Mouse (Mus musculus) Patski (cell line): ENCODE measurements around the gene Zfp366. TPM values are rescaled to one million over a fixed set of nuclear protein-coding genes. Genes with fewer than 3 reads are reported as not detected.

ENCODE experiments used
- ATAC-seq: fragments of 100-300 bp; one replicate; pipeline ENCODE4 v1.8.0; 2021
- CTCF ChIA-PET: fragments of 350-600 bp; sonication (Branson Sonifier 250); formaldehyde crosslinking; loops from one replicate; lab custom pipeline; 2022; ENCODE audit warnings: inconsistent platforms; lab: Charles Lee
- POLR2A ChIA-PET: fragments of 350-600 bp; sonication (Branson Sonifier 250); formaldehyde crosslinking; loops from one replicate; lab custom pipeline; 2022; ENCODE audit warnings: antibody characterized with exemption, inconsistent platforms; lab: Charles Lee
- DNase-seq: peaks from one replicate; pipeline ENCODE4 v3.0.0-alpha.2; 2011; ENCODE audit warnings: low read depth, low spot score
- H3K27me3 ChIP-seq: fragments of 371-371 bp; one replicate; pipeline ENCODE4 v1.5.1; 2021
- CTCF ChIP-seq: fragments of 100-300 bp; IDR thresholded peaks from one replicate; pipeline ENCODE4 v1.5.1; 2021
- in situ Hi-C: fragments of 300-500 bp; cut with MboI; formaldehyde crosslinking; loops from 3 replicates; pipeline ENCODE4 v1.11.1; 2018; ENCODE audit warnings: low pct_unique_long_range_greater_than_20kb, mixed read lengths
- polyA plus RNA-seq: library from polyadenylated mRNA; unstranded; gene quantifications from one replicate; pipeline ENCODE4 v1.2.3, GENCODE M21; 2021

Gene Zfp366
- polyA plus RNA-seq, 1 experiment from 2014 or later: 0.01 TPM

- in situ Hi-C loops: no loop called here
- no peak for TF ChIP-seq CTCF
- CTCF ChIA-PET: no interaction called here
Measured at GRCm38 (mm10) chr13:99299921-99300320, 115.3 kb downstream of the Zfp366 start.

More at GRCm38 (mm10) chr13:99299921-99300320, 115.3 kb downstream of the Zfp366 start:
- ATAC-seq: no peak
- H3K27me3 ChIP-seq: no peaks in the 10 kb centered on the region
- POLR2A ChIA-PET: no interaction called here
- DNase-seq: no peak

Other genes starting within 250 kb of the Zfp366 start
- gene 1700024P04Rik, start 200.3 kb upstream of the Zfp366 start, polyA plus RNA-seq: not detected
- gene Ptcd2, start 159.9 kb downstream of the Zfp366 start, polyA plus RNA-seq: 37.3 TPM
- gene Mrps27, start 160.0 kb downstream of the Zfp366 start, polyA plus RNA-seq: 37.7 TPM